Mouse (Mus musculus) G1E (cell line): Measurements from ENCODE around the gene Clybl. TPM values are rescaled to one million over a fixed set of nuclear protein-coding genes. Genes with fewer than 3 reads are reported as not detected.

Experiments
- ATAC-seq: 2 replicates; pipeline ENCODE4 v1.8.0; 2016; ENCODE audit warnings: mild to moderate bottlenecking; ENCODE audit not compliant: insufficient number of reproducible peaks, poor library complexity, low FRiP score, severe bottlenecking; ENCODE audit errors: extremely low read depth
- DNase-seq: peaks from one replicate; pipeline ENCODE4 v3.0.0; 2012; ENCODE audit warnings: low spot score
- H3K27me3 ChIP-seq: 2 replicates; pipeline ENCODE4 v1.6.1; 2012; ENCODE audit warnings: mild to moderate bottlenecking, low read length, inconsistent platforms; ENCODE audit not compliant: insufficient read depth
- H3K36me3 ChIP-seq: replicated peaks from 2 replicates; pipeline ENCODE3; 2012; ENCODE audit warnings: mild to moderate bottlenecking, inconsistent platforms
- H3K4me1 ChIP-seq: 2 replicates; pipeline ENCODE4 v1.6.1; 2012; ENCODE audit warnings: low read depth, low read length, inconsistent platforms, mixed read lengths; ENCODE audit not compliant: insufficient read depth
- H3K4me3 ChIP-seq: 2 replicates; pipeline ENCODE4 v1.5.1; 2012; ENCODE audit warnings: low read depth, mild to moderate bottlenecking, inconsistent platforms, low read length, moderate library complexity, mixed read lengths
- H3K9me3 ChIP-seq: replicated peaks from 2 replicates; pipeline ENCODE4 v1.6.1; 2012; ENCODE audit warnings: inconsistent platforms
- CTCF ChIP-seq: IDR thresholded peaks from 2 replicates; pipeline ENCODE4 v1.5.1; 2012; ENCODE audit warnings: low read depth, low read length, inconsistent platforms, mixed read lengths
- GATA1 ChIP-seq: IDR thresholded peaks from 2 replicates; pipeline ENCODE4 v1.6.1; 2012; ENCODE audit warnings: borderline replicate concordance, low read length, inconsistent platforms, mixed read lengths
- GATA2 ChIP-seq: IDR thresholded peaks from 2 replicates; pipeline ENCODE4 v1.6.1; 2012; ENCODE audit warnings: low read depth, low read length, inconsistent platforms, borderline replicate concordance
- POLR2AphosphoS5 ChIP-seq: IDR thresholded peaks from 2 replicates; pipeline ENCODE4 v1.6.1; 2012; ENCODE audit warnings: low read depth, low read length, inconsistent platforms; ENCODE audit not compliant: insufficient replicate concordance
- TAL1 ChIP-seq: conservative IDR thresholded peaks from 2 replicates; pipeline ENCODE4 v1.6.1; 2012; ENCODE audit warnings: low read depth, low read length, inconsistent platforms, mixed read lengths
- polyA plus RNA-seq: library from polyadenylated mRNA; stranded (reverse); fragments of >175 nt; gene quantifications from 2 replicates; pipeline ENCODE4 v1.2.3, GENCODE M21; 2012
- total RNA-seq, 2 experiments: library from RNA; stranded (forward) in 1 of 2; stranded (reverse) in 1 of 2; fragments of 200-1000 nt in 1 of 2; fragments of >200 nt in 1 of 2; fragmentation: Nextera tagmentation in 1 of 2; gene quantifications; 2 replicates each; pipeline ENCODE4 v1.2.3; 2014 to 2017

Clybl gene
- total and polyA plus RNA-seq, 3 experiments: 44.6 to 263 (median 45.1) TPM

- Histone ChIP-seq H3K4me1 (no peaks in the 10 kb centered on the region), H3K4me3 (no peak overlapping the region), H3K27me3 (peaks cover 11% of the 10 kb centered on the region; the same call in 1 of the 2 replicates), H3K36me3 (no peaks in the 10 kb centered on the region), H3K9me3 (no peaks in the 10 kb centered on the region)
- DNase-seq (no peak), ATAC-seq (no peak)
- TF ChIP-seq TAL1 (no peak), GATA1 (no peak), GATA2 (no peak), POLR2AphosphoS5 (no peak), CTCF (no peak)
These were observed 268.3 kb downstream of the Clybl start for GRCm38 (mm10) chr14:122449601-122450495.

- Histone ChIP-seq H3K4me3 (no peak within 1 kb of the TSS), H3K9me3 (no peaks in the 10 kb centered on the region), H3K36me3 (no peaks in the 10 kb centered on the region), H3K4me1 (no peaks in the 10 kb centered on the region), H3K27me3 (peaks cover 11% of the 10 kb centered on the region; the same call in 1 of the 2 replicates)
- no peak for DNase-seq
- no peak for TF ChIP-seq GATA2
- TF ChIP-seq CTCF: no peak
- TF ChIP-seq TAL1: no peak
- TF ChIP-seq GATA1: no peak
- TF ChIP-seq POLR2AphosphoS5: no peak
- ATAC-seq: no peak
These were observed 269.2 kb downstream of the Clybl start, which contains the start of gene Gm5089 for GRCm38 (mm10) chr14:122450496-122451382. Gene Gm5089 (minus strand): TSS chr14:122451115.

DNA sequence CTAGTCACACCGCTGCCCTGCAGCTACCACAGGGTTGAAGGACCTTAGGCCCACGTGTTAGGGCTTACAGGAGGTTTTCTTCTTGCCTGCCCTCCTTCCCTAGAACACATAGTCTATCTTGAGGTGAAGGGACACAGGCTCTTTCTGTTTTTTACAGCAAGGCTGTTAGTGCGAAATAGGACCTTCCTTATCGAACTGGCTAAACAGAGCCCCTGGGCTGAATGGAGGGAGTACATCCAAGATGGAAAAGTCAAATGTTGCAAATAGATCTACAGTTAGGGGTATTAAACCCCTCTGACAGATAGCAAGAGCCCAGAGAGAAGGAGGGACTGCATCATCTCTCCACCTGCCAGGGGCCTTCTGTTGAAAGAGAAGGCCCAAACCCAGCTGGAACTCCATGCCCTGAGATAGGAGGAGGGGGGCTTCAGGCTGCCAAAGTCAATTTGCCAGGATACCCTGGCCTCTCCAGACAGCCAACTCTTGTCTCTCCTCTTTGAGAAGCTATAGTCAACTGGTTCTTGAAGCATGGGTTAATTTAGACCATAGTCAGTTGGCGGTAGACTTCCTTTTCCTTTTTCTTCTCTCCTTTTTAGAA, 270.1 kb downstream of the Clybl start:
- TF ChIP-seq CTCF (no peak), GATA2 (no peak), GATA1 (no peak), POLR2AphosphoS5 (no peak), TAL1 (no peak)
- H3K4me3 ChIP-seq: no peak overlapping the region
- H3K9me3 ChIP-seq: no peaks in the 10 kb centered on the region
- ATAC-seq (no peak), DNase-seq (no peak)
- no peaks in the 10 kb centered on the region for H3K4me1 ChIP-seq
- H3K27me3 ChIP-seq: peaks cover 11% of the 10 kb centered on the region; the same call in 1 of the 2 replicates
- no peaks in the 10 kb centered on the region for H3K36me3 ChIP-seq

Other genes starting within 250 kb of the Clybl start
- 0.24 TPM in 1 of 2 replicates, not detected in the other for gene Gpr183, start 216.5 kb upstream of the Clybl start, total RNA-seq (2014; fragmentation: Nextera tagmentation)
- gene Gpr183, start 216.5 kb upstream of the Clybl start, total RNA-seq (2017): 6.9 and 7.1 TPM in 2 replicates
- 0.07 and 0.08 TPM in 2 replicates for gene Gpr183, start 216.5 kb upstream of the Clybl start, polyA plus RNA-seq
- not detected in 2 replicates for gene Timm8a2, start 147.0 kb upstream of the Clybl start, total RNA-seq (2014; fragmentation: Nextera tagmentation)
- gene Timm8a2, start 147.0 kb upstream of the Clybl start, total RNA-seq (2017): 0.35 TPM in 1 of 2 replicates, not detected in the other
- gene Timm8a2, start 147.0 kb upstream of the Clybl start, polyA plus RNA-seq: 0.05 TPM in 1 of 2 replicates, not detected in the other
- 76.0 and 81.2 TPM in 2 replicates for gene Tm9sf2, start 74.7 kb upstream of the Clybl start, total RNA-seq (2014; fragmentation: Nextera tagmentation)
- gene Tm9sf2, start 74.7 kb upstream of the Clybl start, total RNA-seq (2017): 162 and 173 TPM in 2 replicates
- 131 and 189 TPM in 2 replicates for gene Tm9sf2, start 74.7 kb upstream of the Clybl start, polyA plus RNA-seq